Comparison of ENCODE assay signal across 8 mouse cellular contexts in the genomic region with DNA sequence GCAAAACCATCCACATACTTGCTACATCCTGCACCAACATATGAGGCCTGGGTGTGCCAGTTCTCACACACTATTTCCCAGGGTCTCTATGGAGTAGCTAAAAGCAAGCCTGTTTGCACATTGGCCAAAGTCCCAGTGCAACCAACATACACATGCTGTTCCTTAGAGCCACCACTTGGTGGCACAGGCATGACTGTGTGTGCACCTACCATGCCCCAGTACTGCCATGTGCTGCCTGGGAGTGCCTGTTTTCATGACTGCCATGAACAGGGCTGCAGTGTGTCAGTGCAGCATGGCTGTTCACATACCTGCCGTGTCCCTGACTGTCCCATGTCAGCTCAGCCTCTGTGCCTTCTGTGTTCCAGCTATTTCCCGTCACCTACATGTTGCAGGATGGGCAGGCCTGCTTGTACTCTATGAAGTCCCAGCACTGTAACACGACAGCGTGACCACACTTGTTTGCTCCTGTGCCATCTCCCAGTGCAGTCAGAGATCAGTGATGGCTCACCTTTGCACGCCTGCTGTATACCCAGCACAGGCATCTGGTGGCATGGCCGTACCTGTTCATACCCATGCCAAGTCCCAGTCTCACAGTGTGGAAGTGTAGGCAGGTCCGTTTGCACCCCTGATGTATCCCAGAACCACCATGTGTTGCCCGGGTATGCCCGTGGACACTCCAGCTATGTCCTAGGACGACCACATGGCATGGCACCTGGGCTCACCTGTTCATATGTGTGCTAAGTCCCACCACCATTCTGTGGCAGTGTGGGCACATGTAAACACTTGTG. TPM values are rescaled to one million over a fixed set of nuclear protein-coding genes. Genes with fewer than 3 reads are reported as not detected.
DNase-seq lines count a peak whose midpoint lies in the region; ATAC-seq and TF ChIP-seq lines count a peak whose summit lies in the region.

No protein-coding gene starts in this region.

- peak; percentile 64 for ATAC-seq in intestine, embryonic 15.5 days

- H3K4me3 ChIP-seq in gastrocnemius, adult 2 months, result no peak overlapping the region
- no peak overlapping the region for H3K4me3 ChIP-seq in cortical plate, adult 2 months (ENCODE audit: insufficient read depth, low read length)
- H3K4me3 ChIP-seq in intestine, embryonic 15.5 days (replicated peaks), result no peak overlapping the region

- H3K4me1 ChIP-seq in cortical plate, adult 2 months (ENCODE audit: control insufficient read depth, insufficient read depth, low read length), result no peaks in the 10 kb centered on the region
- no peaks in the 10 kb centered on the region for H3K4me1 ChIP-seq in intestine, embryonic 15.5 days (replicated peaks)

- 81% methylated on average over 10 of the region's 10 CpGs for WGBS in intestine, embryonic 15.5 days

- intact Hi-C loops in gastrocnemius, adult 2 months (cut with DNase I), result loop anchor here (2.0 kb wide), 2 partner anchors 84 to 214 kb away; no protein-coding TSS in a partner anchor

- no peak overlapping the region for H3K9ac ChIP-seq in intestine, embryonic 15.5 days

- H3K4me2 ChIP-seq in intestine, embryonic 15.5 days (replicated peaks), result no peak overlapping the region

- H3K27me3 ChIP-seq in intestine, embryonic 15.5 days (replicated peaks), result no peaks in the 10 kb centered on the region

- no peak for DNase-seq in gastrocnemius, adult 2 months
- DNase-seq in gastrocnemius, postnatal 25 days, result no peak
- peak; percentile 45 for DNase-seq in CD4-positive, CD25-positive, alpha-beta regulatory T cell, adult 2 months (ENCODE audit: low read depth, low spot score)
- peak; percentile 28 for DNase-seq in lung, postnatal 25 days (ENCODE audit: low spot score)
- no peak for DNase-seq in natural killer cell, adult 2 months (ENCODE audit: low spot score in 2 of 2)
- no peak for DNase-seq in c-Kit-positive CD71-positive TER-119-positive erythroid progenitor cells, embryonic 14.5 days (ENCODE audit: low spot score)

- TF ChIP-seq POLR2A in cortical plate, adult 2 months (IDR thresholded peaks at IDR 0.05; ENCODE audit: extremely low read depth, insufficient read depth, low read length), result no peak

- TF ChIP-seq CTCF in gastrocnemius, adult 2 months (IDR thresholded peaks at IDR 0.05), result peak; percentile 60
- peak; percentile 89 for TF ChIP-seq CTCF in cortical plate, adult 2 months (IDR thresholded peaks at IDR 0.05; ENCODE audit: extremely low read depth, insufficient read depth, low read length)

- H3K36me3 ChIP-seq in intestine, embryonic 15.5 days, result no peaks in the 10 kb centered on the region

- H3K27ac ChIP-seq in gastrocnemius, adult 2 months, result no peak overlapping the region
- H3K27ac ChIP-seq in cortical plate, adult 2 months (ENCODE audit: insufficient read depth, low read length), result no peak overlapping the region
- H3K27ac ChIP-seq in intestine, embryonic 15.5 days, result no peak overlapping the region

- no peaks in the 10 kb centered on the region for H3K9me3 ChIP-seq in intestine, embryonic 15.5 days

RNA-seq across cellular contexts. Expression of gene Gnaz, which starts 29.8 kb away (rescaled TPM):
- under 1 TPM; 0.10 to 0.22 TPM for total RNA-seq in gastrocnemius, adult 2 months (2021)
- total RNA-seq in gastrocnemius, postnatal 25 days (2021), result under 1 TPM; 0.24 to 0.26 TPM
- polyA plus RNA-seq in cortical plate, adult 2 months (2012; rRNA removed), result 82.8 and 85.2 TPM in 2 replicates
- 3.5 and 3.6 TPM in 2 replicates for polyA plus RNA-seq in intestine, embryonic 15.5 days (2015; fragmentation: Nextera tagmentation; extraction: Ambion mirVana)

Comparison
In these comparisons a context has a peak if more than half of its experiments do, and no peak if none do; other contexts are left out.
1. DNase-seq: peak in CD4-positive, CD25-positive, alpha-beta regulatory T cell, adult 2 months (single experiment) and lung, postnatal 25 days (single experiment); none in gastrocnemius, adult 2 months (single experiment), gastrocnemius, postnatal 25 days (single experiment), natural killer cell, adult 2 months (0 of 2) and c-Kit-positive CD71-positive TER-119-positive erythroid progenitor cells, embryonic 14.5 days (single experiment).